Comparison of ENCODE assay signal across 8 mouse cellular contexts in genomic region chr17:31272416-31273165, GRCm38 (mm10). TPM values are rescaled to one million over a fixed set of nuclear protein-coding genes. Genes with fewer than 3 reads are reported as not detected.
"Had no signal": no experiment of that assay in that cellular context is flagged by ENCODE, and none has a peak within 500 bp of the region (broad histone marks: within the 10 kb centered on the region; RNA-seq: fewer than 3 reads in every experiment).

No protein-coding gene starts in this region.

- DNase-seq: liver, postnatal 0 days; lung, adult 2 months; lung, postnatal 14 days; lung, postnatal 36 days; thymus, adult 2 months; thymus, postnatal 25 days; thymus, postnatal 4 days had no signal

RNA-seq across cellular contexts. Expression of gene Rsph1, which starts 4.6 kb away (rescaled TPM):
- total RNA-seq: monocyte, adult 5-6 weeks had no signal
